Mouse (Mus musculus) forebrain, embryonic 16.5 days (tissue): ENCODE data around the gene Dld. TPM values are rescaled to one million over a fixed set of nuclear protein-coding genes. Genes with fewer than 3 reads are reported as not detected.

Source experiments
- ATAC-seq: fragments of 200-750 bp; cut with Nextera tagmentation; 2 replicates; pipeline ENCODE4 v1.8.0; 2017; ENCODE audit warnings: mild to moderate bottlenecking, moderate library complexity
- H3K27ac ChIP-seq: fragments of 300-500 bp; sonication (generic); 2 replicates; pipeline ENCODE4 v1.5.1; 2014; ENCODE audit warnings: low read length, control low read depth
- H3K27me3 ChIP-seq: fragments of 300-500 bp; sonication (generic); replicated peaks from 2 replicates; pipeline ENCODE4 v1.6.1; 2014; ENCODE audit warnings: low read length; ENCODE audit not compliant: control insufficient read depth, insufficient read depth
- H3K36me3 ChIP-seq: fragments of 300-500 bp; sonication (generic); 2 replicates; pipeline ENCODE4 v1.6.1; 2014; ENCODE audit not compliant: control insufficient read depth, insufficient read depth
- H3K4me1 ChIP-seq: fragments of 300-500 bp; sonication (generic); replicated peaks from 2 replicates; pipeline ENCODE4 v1.6.1; 2014; ENCODE audit warnings: low read length; ENCODE audit not compliant: control insufficient read depth, insufficient read depth
- H3K4me2 ChIP-seq: fragments of 300-500 bp; sonication (generic); 2 replicates; pipeline ENCODE4 v1.6.1; 2014; ENCODE audit warnings: mild to moderate bottlenecking, low read length, control low read depth
- H3K4me3 ChIP-seq: fragments of 300-500 bp; sonication (generic); replicated peaks from 2 replicates; pipeline ENCODE4 v1.5.1; 2014; ENCODE audit warnings: mild to moderate bottlenecking, low read length, control low read depth
- H3K9ac ChIP-seq: fragments of 300-500 bp; sonication (generic); replicated peaks from 2 replicates; pipeline ENCODE4 v1.6.1; 2014; ENCODE audit warnings: low read depth, low read length, control low read depth
- H3K9me3 ChIP-seq: fragments of 300-500 bp; sonication (generic); 2 replicates; pipeline ENCODE4 v1.6.1; 2016; ENCODE audit warnings: low read length; ENCODE audit not compliant: control insufficient read depth
- WGBS: fragments of 180-500 bp; shearing (Covaris S2); extraction: QIAGEN DNeasy Blood & Tissue Kit; methylation state at CpG from one replicate; pipeline ENCODE4 v1.1.7; 2014; 5-methylcytosine and 5-hydroxymethylcytosine counted together
- polyA plus RNA-seq: library from polyadenylated mRNA; unstranded; fragments of >200 nt; fragmentation: Nextera tagmentation; extraction: Ambion mirVana; gene quantifications from 2 replicates; pipeline ENCODE4 v1.2.1, GENCODE M21; 2015

Gene Dld
- polyA plus RNA-seq, result 121 and 136 TPM in 2 replicates

DNA sequence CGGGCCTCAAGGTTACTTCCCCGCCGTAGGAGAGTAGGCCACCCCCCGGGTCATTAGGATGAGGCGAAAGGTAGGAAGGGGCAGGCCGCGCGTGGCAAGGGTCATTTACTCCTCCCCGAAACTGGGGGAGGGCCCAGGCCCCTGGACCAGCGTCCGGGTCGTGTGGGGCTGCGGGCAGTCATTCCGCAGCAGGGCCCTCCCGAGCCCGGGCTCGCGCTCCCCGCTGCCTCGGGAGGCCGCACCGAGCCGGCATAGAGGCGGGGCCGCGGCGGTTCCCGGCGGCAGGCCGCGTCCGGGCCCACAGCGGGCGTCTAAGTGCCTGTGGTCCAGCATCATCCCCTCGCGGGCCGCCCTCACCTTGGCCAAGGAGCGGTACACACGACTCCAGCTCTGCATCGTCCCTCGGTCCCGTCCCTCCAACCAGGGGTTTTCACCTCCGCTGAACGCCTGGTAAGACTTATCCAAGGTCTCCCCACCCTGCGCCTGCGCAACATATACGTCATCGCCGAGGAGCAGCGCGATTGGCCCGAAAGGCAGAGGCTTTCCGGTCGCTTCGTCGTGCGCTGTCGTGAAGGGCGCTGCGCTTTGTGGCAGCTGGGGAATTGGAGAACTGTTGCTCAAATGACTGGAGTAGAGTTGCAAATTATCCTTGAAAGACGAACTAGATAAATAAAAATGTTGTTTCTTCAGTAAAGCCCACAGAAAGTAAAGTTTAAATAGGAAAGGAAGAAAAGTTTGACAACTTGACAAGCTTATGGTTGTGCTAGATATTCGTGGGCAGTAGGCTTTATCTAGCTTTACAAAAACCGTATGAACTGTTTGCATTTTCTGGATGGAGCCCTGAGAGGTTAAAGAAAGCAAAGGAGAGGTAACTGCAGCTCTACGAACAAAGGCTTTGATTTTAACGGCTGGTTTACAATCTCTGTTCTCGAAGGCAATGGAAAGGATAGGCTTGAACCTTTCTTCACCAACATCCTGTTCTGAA lies at the start of gene Dld:
Gene Dld, minus strand, starts transcription at position 510 of the 985 bp plus-strand sequence.
- Histone ChIP-seq H3K27ac (peak within 1 kb of the TSS; percentile 45), H3K36me3 (peaks cover 7% of the 10 kb centered on the region; the same call in 1 of the 2 replicates), H3K9me3 (no peaks in the 10 kb centered on the region), H3K4me2 (peak within 1 kb of the TSS; percentile 93), H3K27me3 (no peaks in the 10 kb centered on the region), H3K9ac (peak within 1 kb of the TSS; percentile 86), H3K4me3 (peak within 1 kb of the TSS; percentile 83), H3K4me1 (peaks cover 12% of the 10 kb centered on the region)
- peak; percentile 100 for ATAC-seq
- 5% methylated on average over 66 of the region's 66 CpGs for WGBS

DNA sequence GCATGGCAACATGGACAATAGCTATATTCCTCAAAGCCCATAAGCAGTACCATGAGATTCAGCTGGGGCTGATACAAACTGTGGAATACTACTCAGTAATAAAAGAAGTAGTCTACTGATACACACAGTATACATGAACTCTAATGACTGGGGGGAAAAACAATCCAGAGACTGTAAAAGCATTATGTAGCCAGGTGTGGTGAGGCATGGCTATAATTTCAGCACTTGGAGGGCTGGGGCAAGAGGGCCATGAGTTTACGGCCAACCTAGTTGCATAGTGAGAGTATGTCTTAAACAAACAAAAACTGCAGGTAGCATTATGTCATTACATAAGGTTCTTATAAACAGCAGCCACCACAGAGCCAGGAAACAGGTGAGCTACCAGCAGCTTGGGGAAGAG lies 49.6 kb upstream of the Dld start:
- Histone ChIP-seq H3K4me3 (no peak overlapping the region), H3K9ac (no peak overlapping the region), H3K36me3 (no peaks in the 10 kb centered on the region), H3K27me3 (no peaks in the 10 kb centered on the region), H3K9me3 (no peaks in the 10 kb centered on the region), H3K4me2 (no peak overlapping the region), H3K27ac (no peak overlapping the region), H3K4me1 (no peaks in the 10 kb centered on the region)
- WGBS, result 97% methylated on average over 1 of the region's 1 CpGs
- ATAC-seq, result no peak

DNA sequence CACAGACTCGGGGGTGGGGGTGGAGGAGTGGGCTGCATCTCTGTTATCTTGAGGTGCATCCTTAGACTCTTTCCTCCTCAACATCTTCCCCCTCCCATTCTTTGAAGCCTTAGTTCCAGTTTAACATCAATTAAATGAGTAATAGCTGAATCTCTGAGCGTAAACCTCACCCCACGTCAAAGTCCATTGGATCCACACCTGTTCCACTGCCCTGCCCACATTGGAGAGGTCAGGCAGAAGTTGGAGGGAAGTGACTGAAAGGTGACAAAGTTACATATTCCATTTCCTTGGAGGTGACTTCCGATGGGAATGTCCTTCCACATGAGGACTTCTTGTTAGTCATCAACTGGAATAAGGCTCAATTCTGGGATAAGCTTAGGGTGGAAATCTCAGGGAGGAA lies 46.5 kb upstream of the Dld start:
- 91% methylated on average over 4 of the region's 4 CpGs for WGBS
- H3K4me2 ChIP-seq, result no peak overlapping the region
- no peak overlapping the region for H3K4me3 ChIP-seq
- no peak for ATAC-seq
- no peaks in the 10 kb centered on the region for H3K36me3 ChIP-seq
- H3K4me1 ChIP-seq, result no peaks in the 10 kb centered on the region
- no peaks in the 10 kb centered on the region for H3K27me3 ChIP-seq
- H3K9me3 ChIP-seq, result no peaks in the 10 kb centered on the region
- no peak overlapping the region for H3K27ac ChIP-seq
- H3K9ac ChIP-seq, result no peak overlapping the region

DNA sequence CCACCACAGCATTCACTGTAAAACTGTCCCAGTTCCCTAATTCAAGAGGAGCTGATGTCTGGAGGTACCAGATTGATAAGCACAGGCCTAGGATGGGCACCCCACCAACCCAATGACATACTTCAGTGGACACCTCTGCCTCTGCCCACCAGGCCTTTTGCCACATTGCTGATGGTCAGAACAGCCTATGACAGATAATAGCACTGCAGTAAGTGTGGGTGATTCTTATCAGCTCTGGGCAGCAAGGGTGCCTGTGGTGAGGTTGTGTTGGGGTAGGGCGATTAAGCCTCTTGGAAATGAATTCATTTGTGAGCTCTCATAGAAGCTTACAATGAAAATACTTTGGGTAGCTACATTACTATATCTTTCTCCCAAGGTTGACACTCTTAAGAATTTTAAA lies 44.6 kb upstream of the Dld start:
- no peak overlapping the region for H3K9ac ChIP-seq
- H3K9me3 ChIP-seq, result no peaks in the 10 kb centered on the region
- no peaks in the 10 kb centered on the region for H3K27me3 ChIP-seq
- no peak overlapping the region for H3K27ac ChIP-seq
- H3K4me1 ChIP-seq, result no peaks in the 10 kb centered on the region
- H3K36me3 ChIP-seq, result no peaks in the 10 kb centered on the region
- H3K4me2 ChIP-seq, result no peak overlapping the region
- 91% methylated on average over 1 of the region's 1 CpGs for WGBS
- no peak overlapping the region for H3K4me3 ChIP-seq
- no peak for ATAC-seq

DNA sequence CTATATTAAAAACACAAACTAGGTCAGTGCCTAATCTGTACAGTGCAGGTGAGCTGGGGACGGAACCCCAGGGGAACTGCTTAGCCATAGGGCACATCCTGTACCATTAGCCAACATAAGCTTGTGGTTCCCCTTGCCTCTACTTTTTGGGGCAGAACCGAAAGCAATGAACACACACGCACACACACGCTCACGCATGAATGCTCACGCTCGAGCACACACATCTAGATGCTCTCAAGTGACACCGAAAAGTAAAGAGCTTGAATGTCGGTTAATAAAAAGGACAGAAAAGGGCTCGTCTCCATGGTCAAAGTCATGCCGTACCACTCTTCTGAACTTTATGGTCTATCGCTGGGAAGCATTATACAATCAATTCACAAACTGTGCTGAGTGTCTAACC lies 40.4 kb upstream of the Dld start:
- H3K9ac ChIP-seq, result no peak overlapping the region
- no peak overlapping the region for H3K4me2 ChIP-seq
- H3K27me3 ChIP-seq, result no peaks in the 10 kb centered on the region
- no peaks in the 10 kb centered on the region for H3K9me3 ChIP-seq
- no peaks in the 10 kb centered on the region for H3K36me3 ChIP-seq
- no peaks in the 10 kb centered on the region for H3K4me1 ChIP-seq
- WGBS, result 91% methylated on average over 12 of the region's 12 CpGs
- ATAC-seq, result no peak
- H3K27ac ChIP-seq, result no peak overlapping the region
- no peak overlapping the region for H3K4me3 ChIP-seq

GRCm38 (mm10) chr12:31390571-31390970 lies 39.3 kb upstream of the Dld start, which contains the start of gene Slc26a3:
TSS of gene Slc26a3 (plus strand) at chr12:31390871.
- Histone ChIP-seq H3K4me2 (no peak within 1 kb of the TSS), H3K4me1 (no peaks in the 10 kb centered on the region), H3K9me3 (no peaks in the 10 kb centered on the region), H3K36me3 (no peaks in the 10 kb centered on the region), H3K9ac (no peak within 1 kb of the TSS), H3K27me3 (no peaks in the 10 kb centered on the region), H3K4me3 (no peak within 1 kb of the TSS), H3K27ac (no peak within 1 kb of the TSS)
- no peak for ATAC-seq
- 87% methylated on average over 3 of the region's 3 CpGs for WGBS

GRCm38 (mm10) chr12:31387303-31387702 lies 36.0 kb upstream of the Dld start:
- Histone ChIP-seq H3K9ac (no peak overlapping the region), H3K4me1 (no peaks in the 10 kb centered on the region), H3K36me3 (no peaks in the 10 kb centered on the region), H3K27me3 (no peaks in the 10 kb centered on the region), H3K4me2 (no peak overlapping the region), H3K9me3 (no peaks in the 10 kb centered on the region), H3K4me3 (no peak overlapping the region), H3K27ac (no peak overlapping the region)
- ATAC-seq, result no peak
- 66% methylated on average over 3 of the region's 3 CpGs for WGBS

DNA sequence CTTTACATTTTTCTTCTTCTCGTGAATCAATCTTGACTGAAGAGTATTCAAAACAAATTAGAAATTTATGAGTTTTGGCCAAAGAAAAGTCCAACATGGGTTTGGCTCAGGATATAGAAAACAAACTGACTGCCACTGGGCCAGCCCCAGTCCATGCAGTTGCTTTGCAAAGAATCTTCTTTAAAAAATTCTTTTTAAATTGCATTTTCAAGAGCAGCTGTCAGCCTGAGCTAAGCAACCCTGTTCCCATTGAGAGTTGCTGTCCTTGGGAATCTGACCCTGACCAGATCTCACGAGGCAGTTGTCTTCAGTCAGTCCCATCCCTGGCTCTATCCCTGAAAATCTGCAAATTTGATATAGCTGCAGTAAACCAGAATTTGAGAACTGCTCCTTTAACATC lies 31.2 kb upstream of the Dld start:
- Histone ChIP-seq H3K27ac (no peak overlapping the region), H3K36me3 (no peaks in the 10 kb centered on the region), H3K9ac (no peak overlapping the region), H3K9me3 (no peaks in the 10 kb centered on the region), H3K27me3 (no peaks in the 10 kb centered on the region), H3K4me1 (peaks cover 5% of the 10 kb centered on the region), H3K4me3 (no peak overlapping the region), H3K4me2 (no peak overlapping the region)
- ATAC-seq, result no peak
- 74% methylated on average over 2 of the region's 2 CpGs for WGBS

DNA sequence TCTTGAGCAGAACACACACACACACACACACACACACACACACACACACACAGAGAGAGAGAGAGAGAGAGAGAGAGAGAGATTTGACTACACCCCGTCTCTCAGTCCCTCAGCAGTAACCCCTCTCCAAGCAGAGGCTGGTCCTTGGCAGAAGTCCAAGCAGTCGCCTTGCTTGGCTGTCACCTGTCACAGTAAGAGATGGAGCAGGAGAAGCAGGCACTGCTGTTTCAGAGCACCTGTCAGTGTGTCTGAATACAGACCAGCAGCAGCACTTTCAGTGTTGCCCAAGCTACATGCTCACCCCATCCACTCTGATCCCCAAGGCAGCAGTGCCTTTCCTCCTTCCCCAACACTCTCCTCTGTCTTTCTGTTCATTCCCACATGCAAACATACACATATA lies 29.6 kb upstream of the Dld start:
- WGBS, result 5% methylated on average over 2 of the region's 2 CpGs
- H3K9ac ChIP-seq, result no peak overlapping the region
- peak; percentile 61 for ATAC-seq

More for the DNA sequence above, 29.6 kb upstream of the Dld start:
- no peaks in the 10 kb centered on the region for H3K27me3 ChIP-seq
- no peaks in the 10 kb centered on the region for H3K36me3 ChIP-seq
- H3K4me3 ChIP-seq, result no peak overlapping the region
- H3K9me3 ChIP-seq, result no peaks in the 10 kb centered on the region
- no peak overlapping the region for H3K27ac ChIP-seq
- no peak overlapping the region for H3K4me2 ChIP-seq
- peaks cover 8% of the 10 kb centered on the region for H3K4me1 ChIP-seq
